Mouse (Mus musculus) heart, postnatal 25 days (tissue): ENCODE results near the gene Hemgn. TPM values are rescaled to one million over a fixed set of nuclear protein-coding genes. Genes with fewer than 3 reads are reported as not detected.

ENCODE experiments used
- DNase-seq: peaks from one replicate; pipeline ENCODE4 v3.0.0; 2022; ENCODE audit warnings: low spot score
- intact Hi-C: fragments of 180-260 bp; cut with DNase I; formaldehyde crosslinking; loops from one replicate; pipeline ENCODE4 v1.15.1; 2025
- total RNA-seq, 2 experiments: library from RNA; stranded (reverse); gene quantifications; 2 replicates each; pipeline ENCODE4 v1.2.3; 2021

The Hemgn gene
- total RNA-seq, 2 experiments from 2014 or later = 0.18 to 0.42 TPM

DNA sequence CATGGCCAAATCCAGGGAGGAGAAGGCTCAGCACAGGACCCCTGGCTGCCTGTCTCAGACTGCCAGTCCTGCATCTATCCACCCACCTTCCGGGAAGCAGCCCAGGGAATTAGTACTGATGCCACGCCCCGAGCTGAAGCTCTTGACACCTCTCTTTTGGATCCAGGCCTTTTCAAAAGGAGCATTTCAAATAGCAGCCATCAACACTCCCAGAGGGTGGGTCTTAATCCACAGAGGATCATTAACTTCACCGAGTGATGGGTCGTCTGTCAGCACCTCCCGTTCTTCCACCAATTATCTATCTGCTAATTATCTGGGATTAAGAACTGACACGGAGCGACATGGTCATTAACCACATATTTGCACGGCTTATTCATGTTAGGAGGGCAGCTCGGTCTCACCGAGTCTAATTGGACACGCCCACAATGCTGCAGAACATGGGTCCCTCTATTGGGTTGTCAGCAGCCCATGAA is 45.8 kb downstream of the Hemgn start:
- no peak for DNase-seq
- intact Hi-C loops = no loop called here

DNA sequence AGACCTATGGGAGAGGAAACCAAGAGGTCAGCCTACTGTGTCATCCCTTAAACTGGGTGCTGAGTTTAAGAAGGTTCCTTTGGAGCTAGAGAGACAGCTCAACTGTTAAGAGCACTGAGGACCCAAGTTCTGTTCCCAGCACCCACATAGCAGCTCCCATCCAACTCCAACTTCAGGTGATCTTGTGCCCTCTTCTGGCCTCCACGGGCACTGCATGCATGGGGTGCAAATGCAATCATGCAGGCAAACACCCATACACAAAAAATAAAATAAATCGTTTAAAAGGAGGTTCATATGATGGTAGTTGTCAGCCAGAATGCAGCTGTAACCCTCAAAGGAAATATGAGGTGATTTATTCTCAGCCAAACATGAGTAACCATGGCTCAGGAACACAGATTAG is 48.9 kb downstream of the Hemgn start:
- intact Hi-C loops = no loop called here

DNA sequence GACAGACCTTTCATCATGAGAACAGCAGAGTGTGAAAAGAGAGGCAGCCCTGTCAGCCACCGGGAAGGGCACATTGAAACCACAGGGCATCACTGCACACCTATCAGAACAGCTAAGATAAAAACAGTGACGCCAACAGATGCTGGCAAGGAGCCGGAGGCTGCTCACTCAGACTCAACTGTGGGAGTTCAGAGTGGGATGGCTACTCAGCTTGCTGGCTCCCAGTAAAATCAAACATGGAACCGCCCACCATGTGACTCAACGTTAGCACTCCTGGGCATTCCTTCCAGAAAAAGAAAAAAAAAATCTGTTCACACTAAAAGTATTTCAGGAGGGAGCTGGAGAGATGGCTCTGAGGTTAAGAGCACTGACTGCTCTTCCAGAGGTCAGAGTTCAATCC is 52.0 kb downstream of the Hemgn start:
- DNase-seq = no peak
- intact Hi-C loops = no loop called here

More for the DNA sequence above, 48.9 kb downstream of the Hemgn start:
- DNase-seq = no peak

DNA sequence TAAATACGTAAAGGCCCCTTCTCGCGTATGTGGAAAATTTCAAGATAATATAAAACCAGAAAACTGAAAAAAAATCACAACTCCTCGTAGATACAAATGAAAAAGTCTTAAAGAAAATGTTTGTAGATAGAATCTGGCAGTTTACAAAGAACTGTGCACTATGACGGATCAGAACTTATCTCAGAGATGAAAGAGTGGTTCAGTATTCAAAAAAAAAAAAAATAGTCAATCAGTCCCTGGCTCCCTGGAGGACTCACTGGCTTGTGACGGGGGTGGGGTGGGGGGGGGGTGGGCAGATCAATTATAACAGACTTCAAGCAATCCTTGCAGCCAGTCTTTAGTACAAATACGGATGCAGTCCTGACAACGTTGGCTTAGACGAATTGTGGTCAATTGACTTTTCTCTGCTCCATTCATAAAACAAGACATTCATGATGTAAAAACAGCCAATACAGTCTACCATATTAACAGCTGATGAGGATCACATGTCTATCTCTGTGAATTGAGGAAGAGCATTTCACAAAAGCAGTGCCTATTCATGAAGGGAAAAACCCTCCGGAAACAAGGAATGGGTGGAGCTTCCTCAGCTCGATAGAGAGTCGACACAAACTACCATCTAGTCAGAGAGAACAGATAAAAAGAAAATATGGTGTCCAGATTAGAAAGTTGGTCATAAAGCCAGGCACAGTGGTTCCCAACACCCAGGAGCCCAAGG is 53.6 kb downstream of the Hemgn start:
- DNase-seq = no peak
- intact Hi-C loops = no loop called here

DNA sequence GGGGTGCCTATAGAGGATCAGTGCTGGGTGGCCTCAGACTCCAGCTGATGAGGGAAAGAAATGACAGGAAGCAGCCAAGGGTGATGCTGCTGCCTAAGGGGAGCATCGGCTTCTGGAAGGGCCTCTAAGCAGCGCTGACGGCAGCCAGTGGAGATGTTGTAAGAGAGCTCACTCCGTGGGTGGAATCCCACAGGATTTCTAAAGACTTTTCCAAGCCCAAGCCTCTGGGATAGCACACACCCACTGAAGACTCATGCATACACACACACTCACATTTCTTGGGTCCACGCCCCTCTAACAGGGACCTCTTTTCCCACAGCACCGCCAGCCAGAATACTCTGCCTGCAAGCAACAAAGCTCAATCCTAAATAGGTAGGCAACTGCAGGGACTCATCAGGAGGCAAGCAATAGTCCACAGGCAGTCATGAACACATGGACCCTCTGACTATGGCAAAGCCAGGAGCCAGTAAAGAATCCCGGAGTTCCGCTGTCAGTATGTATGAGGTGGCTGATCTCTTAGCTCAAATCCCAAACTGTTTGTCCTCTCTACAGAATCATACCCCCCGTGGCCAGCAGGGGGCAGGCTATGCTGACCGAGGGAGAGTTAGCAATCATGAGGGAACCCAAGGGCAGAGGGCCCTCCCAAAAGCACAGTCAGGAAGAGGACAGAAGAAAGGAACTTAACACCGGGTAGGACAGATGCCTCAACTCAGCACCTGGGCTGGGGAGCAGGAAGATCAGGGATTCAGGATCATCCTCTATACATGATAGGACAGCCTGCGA is 56.8 kb downstream of the Hemgn start:
- intact Hi-C loops = no loop called here
- DNase-seq = peak; percentile 22

DNA sequence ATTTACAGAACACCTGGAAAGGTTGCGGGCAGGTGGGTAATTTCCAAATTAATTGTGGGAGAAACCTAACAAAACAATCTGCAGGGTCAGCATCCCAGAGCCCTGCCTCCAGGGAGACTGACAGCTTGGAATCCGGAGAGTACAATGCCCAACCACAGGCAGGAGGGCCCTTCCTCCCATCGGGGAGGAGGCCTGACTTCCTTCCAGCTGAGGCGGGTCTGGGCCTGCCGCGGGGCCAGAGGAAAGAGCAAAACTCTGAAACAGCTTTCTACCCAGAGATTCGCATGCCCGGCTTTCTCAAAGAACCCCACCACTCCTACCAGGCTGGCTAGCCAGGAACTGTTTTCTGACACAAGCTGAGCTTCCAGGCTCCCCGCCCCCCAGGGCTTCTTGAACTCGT is 60.3 kb downstream of the Hemgn start:
- no peak for DNase-seq
- intact Hi-C loops = no loop called here

DNA sequence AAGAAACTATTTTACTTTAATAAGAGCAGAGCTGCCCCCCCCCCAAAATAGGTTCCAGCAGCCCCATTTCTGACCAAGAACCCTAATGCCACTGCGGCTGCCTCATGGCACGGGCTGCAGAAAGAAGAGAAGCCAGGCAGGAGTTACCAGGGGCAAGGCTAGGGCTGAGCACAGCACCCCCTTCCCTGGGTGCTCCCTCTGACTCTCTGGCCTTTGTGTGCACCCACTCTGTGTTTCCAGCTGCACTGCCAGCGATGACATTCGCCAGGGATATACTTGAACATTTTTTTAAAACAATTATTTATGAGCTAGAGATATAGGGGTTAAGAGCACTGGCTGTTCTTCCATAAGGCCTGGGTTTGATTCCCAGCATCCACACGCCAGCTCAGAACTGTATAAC is 63.8 kb downstream of the Hemgn start:
- intact Hi-C loops = no loop called here
- DNase-seq = no peak

DNA sequence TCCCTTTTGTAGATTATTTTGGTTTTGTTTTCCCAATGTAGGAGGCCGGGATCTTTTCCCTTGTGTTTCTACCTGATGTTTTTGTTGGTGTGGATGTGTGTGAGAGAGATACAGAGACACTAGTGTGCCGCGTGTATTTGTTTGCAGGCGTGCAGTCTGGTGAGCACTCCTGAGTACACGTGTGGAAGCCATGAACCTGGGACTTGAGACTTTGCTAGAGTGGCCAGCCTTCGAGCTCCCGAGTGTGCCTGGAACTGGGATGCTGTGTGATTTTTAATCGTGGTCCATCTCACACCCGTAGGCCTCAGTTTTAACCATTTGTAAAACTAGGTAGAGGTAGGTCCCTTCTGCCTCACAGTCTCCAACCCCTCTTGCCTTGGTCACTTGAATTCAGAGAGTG is 64.4 kb downstream of the Hemgn start:
- intact Hi-C loops = no loop called here

DNA sequence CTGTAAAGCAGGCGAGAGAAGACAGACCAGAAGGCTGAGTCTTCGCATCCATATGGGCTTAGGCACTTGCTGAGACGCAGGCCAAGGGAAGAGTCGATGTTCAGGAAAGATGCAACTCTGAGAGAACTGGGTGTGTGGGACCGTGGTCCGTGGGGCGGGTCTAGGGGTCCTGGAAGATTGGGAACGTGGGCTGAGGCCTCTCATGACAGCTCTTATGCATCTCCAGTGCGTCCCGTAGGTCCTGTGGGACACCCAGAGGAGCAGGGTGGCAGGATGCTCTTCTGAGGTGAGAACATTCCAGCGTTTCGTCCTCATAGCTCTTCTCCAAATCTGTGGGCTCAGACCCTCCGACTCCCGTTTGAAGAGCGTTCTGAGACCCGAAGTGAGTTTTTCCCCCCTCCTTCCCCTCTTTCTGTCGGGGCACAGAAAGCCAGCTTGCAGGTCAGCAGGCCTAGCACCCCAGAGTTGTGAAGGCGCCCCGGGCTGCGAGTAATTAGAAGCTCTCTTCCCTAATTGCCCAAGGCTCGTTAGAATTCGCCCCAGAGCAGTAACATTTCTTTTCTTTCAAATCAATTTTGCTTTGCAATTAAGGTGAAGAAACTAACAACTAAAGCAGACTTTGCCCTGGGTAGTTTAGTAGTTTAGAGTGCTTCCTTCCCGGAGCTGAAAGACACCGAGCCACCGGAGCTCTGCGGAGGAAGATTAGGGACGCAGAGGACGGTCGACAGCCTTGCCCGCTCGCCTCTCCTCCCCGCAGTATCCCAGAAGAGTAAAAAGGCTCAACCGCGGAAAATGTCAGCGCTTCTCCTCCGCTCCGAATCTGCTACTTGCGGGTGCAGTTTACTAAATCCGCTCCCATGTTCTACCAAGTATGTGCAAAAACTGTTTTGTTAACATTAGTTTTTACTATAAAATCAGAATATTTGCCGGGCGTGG is 65.5 kb downstream of the Hemgn start:
- intact Hi-C loops = no loop called here
- DNase-seq = no peak

More for the DNA sequence above, 64.4 kb downstream of the Hemgn start:
- DNase-seq = no peak

DNA sequence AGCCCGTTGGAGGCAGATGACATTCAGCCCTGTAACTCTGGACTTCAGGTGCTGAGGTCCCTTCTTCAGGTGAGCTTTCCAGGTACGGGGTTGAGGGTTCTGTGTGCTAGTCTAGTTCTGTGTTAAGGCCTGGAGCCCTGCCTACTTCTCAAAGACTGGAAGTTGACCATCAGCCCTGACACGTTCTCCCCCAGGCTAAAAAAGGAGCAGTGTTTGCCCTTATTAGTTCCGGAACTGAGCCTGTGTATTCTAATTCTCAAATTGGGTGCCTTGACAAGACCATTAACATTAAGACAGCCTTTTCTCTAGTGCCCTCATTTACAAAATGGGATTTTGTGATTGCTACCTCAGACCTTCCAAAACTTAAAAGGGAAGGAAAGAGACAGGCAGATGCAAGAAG is 66.2 kb downstream of the Hemgn start:
- DNase-seq = no peak
- intact Hi-C loops = no loop called here

DNA sequence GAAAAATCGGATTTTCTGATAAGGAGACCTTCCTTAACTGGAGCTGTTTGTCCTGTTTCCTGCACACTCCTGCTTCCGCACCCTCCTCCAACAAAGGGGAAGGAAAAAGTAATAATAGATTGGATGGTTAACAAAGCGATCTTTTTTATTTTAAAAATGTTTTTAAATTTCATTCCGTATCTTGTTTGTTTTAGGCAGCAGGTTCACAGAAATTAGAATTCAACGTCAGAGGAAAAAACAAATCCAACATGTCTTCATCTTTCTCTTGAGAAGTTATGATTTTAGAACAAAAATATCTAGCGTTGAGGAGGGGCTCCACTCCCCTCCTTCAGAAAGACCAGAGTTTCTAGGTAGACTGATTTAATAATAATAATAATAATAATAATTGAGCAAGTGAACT is 67.1 kb downstream of the Hemgn start:
- intact Hi-C loops = no loop called here

DNA sequence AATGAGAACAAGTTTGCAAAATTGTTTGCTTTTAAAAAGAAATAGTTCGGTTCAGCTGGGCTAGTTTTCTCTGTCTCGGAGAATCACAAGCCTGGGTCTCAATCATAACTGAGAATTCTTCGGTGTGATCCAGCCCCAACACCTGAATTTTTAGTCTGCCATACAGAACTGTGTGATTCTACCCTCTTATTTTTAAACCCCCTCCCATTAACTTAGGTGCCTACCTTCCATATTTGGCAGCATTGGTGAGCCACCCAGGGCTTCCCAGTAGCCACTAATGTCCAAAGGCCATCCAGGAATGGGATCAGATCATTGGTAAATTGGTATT is 67.6 kb downstream of the Hemgn start:
- intact Hi-C loops = no loop called here
- no peak for DNase-seq

More for the DNA sequence above, 67.1 kb downstream of the Hemgn start:
- DNase-seq = no peak

DNA sequence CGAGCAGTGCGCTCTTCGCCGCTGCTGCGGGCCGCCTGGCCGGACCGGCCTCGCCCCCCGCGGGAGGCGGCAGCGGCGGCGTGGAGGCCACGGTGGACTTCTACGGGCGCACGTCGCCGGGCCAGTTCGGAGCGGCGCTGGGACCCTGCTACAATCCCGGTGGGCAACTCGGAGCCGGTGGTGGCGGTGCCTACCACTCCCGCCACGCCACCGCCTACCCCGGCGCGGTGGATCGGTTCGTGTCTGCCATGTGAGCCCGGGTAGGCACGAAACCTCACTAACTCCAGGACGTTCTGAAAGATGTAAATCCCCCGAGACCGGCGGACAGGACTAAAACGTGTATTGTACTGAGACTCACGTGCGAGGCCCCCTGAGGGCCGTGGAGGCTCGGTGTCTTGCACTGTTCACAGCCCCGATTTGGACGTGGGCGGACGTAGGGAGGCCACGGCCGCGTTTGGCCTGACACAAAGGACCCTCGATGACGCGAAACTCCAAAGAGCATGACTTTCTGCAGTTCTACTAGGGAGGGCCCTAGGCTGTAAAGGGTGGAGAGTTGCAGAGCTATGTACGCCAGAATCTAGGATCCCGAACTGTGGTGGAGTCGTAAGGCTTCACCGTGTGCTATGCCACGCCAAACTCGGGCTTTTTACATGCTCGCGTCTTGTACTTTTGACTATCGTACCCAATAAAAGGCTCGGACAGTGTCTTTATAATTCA is 68.1 kb downstream of the Hemgn start:
- intact Hi-C loops = no loop called here
- DNase-seq = no peak

DNA sequence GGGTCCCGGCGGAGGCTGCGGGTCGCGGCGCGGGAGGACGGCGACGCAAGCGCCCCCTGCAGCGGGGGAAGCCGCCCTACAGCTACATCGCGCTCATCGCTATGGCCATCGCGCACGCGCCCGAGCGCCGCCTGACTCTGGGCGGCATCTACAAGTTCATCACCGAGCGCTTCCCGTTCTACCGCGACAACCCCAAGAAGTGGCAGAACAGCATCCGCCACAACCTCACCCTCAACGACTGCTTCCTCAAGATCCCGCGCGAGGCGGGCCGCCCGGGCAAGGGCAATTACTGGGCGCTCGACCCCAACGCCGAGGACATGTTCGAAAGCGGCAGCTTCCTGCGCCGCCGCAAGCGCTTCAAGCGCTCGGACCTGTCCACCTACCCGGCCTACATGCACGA is 69.0 kb downstream of the Hemgn start:
- no peak for DNase-seq
- intact Hi-C loops = no loop called here

Other genes with a start within 250 kb of the Hemgn start
- gene Xpa, start 217.2 kb downstream of the Hemgn start, total RNA-seq = 1 to 10 TPM; 6.9 to 7.0 TPM
- gene Foxe1, start 69.9 kb downstream of the Hemgn start, total RNA-seq = not detected
- gene Trmo, start 24.1 kb downstream of the Hemgn start, total RNA-seq = 1 to 10 TPM; 5.0 to 5.4 TPM
- 10 to 100 TPM; 51.7 to 57.3 TPM for gene Anp32b, start 37.4 kb upstream of the Hemgn start, total RNA-seq
- gene Nans, start 75.7 kb upstream of the Hemgn start, total RNA-seq = 10 to 100 TPM; 15.5 to 16.5 TPM
- 1 to 10 TPM; 1.7 to 1.9 TPM for gene Trim14, start 122.6 kb upstream of the Hemgn start, total RNA-seq
- gene Coro2a, start 188.7 kb upstream of the Hemgn start, total RNA-seq = under 1 TPM; 0.18 to 0.45 TPM
- 1 to 10 TPM; 1.2 to 1.5 TPM for gene Tbc1d2, start 236.7 kb upstream of the Hemgn start, total RNA-seq